Mouse (Mus musculus) heart, embryonic 16.5 days (tissue): ENCODE measurements around the gene Gm2030. TPM values are rescaled to one million over a fixed set of nuclear protein-coding genes. Genes with fewer than 3 reads are reported as not detected.
"Not testable (repeated sequence)": the region's sequence is repeated elsewhere in the genome, so short reads cannot be mapped to it uniquely, and the experiment has no call there.

Experiments
- ATAC-seq: fragments of 200-750 bp; cut with Nextera tagmentation; replicated peaks from 2 replicates; pipeline ENCODE4 v1.8.0; 2017; ENCODE audit warnings: moderate number of reproducible peaks; ENCODE audit not compliant: insufficient read depth, low FRiP score; ENCODE audit errors: extremely low read depth
- H3K27ac ChIP-seq: fragments of 300-500 bp; sonication (generic); 2 replicates; pipeline ENCODE4 v1.5.1; 2014; ENCODE audit warnings: mild to moderate bottlenecking, low read length, control low read depth, moderate library complexity
- H3K27me3 ChIP-seq: fragments of 300-500 bp; sonication (generic); 2 replicates; pipeline ENCODE4 v1.6.1; 2014; ENCODE audit warnings: low read length, mixed read lengths; ENCODE audit not compliant: control insufficient read depth, insufficient read depth
- H3K36me3 ChIP-seq: fragments of 300-500 bp; sonication (generic); 2 replicates; pipeline ENCODE4 v1.6.1; 2014; ENCODE audit not compliant: control insufficient read depth, insufficient read depth
- H3K4me1 ChIP-seq: fragments of 300-500 bp; sonication (generic); 2 replicates; pipeline ENCODE4 v1.6.1; 2014; ENCODE audit warnings: low read length, mixed read lengths; ENCODE audit not compliant: control insufficient read depth, insufficient read depth
- H3K4me2 ChIP-seq: fragments of 300-500 bp; sonication (generic); 2 replicates; pipeline ENCODE4 v1.6.1; 2014; ENCODE audit warnings: low read depth, mild to moderate bottlenecking, control low read depth, low read length
- H3K4me3 ChIP-seq: fragments of 300-500 bp; sonication (generic); 2 replicates; pipeline ENCODE4 v1.5.1; 2014; ENCODE audit warnings: mild to moderate bottlenecking, control low read depth, low read length
- H3K9ac ChIP-seq: fragments of 300-500 bp; sonication (generic); 2 replicates; pipeline ENCODE4 v1.6.1; 2014; ENCODE audit warnings: low read length, control low read depth
- H3K9me3 ChIP-seq: fragments of 300-500 bp; sonication (generic); replicated peaks from 2 replicates; pipeline ENCODE4 v1.6.1; 2016; ENCODE audit warnings: low read length; ENCODE audit not compliant: control insufficient read depth
- WGBS: fragments of 180-500 bp; shearing (Covaris S2); extraction: QIAGEN DNeasy Blood & Tissue Kit; methylation state at CpG from one replicate; pipeline ENCODE4 v1.1.7; 2014; 5-methylcytosine and 5-hydroxymethylcytosine counted together
- polyA plus RNA-seq: library from polyadenylated mRNA; unstranded; fragments of >200 nt; fragmentation: Nextera tagmentation; extraction: Ambion mirVana; gene quantifications from 2 replicates; pipeline ENCODE4 v1.2.1, GENCODE M21; 2015

Gene Gm2030
- not detected in 2 replicates for polyA plus RNA-seq

- not testable (repeated sequence) for H3K36me3 ChIP-seq, H3K27ac ChIP-seq, H3K4me3 ChIP-seq, H3K9ac ChIP-seq, H3K4me1 ChIP-seq, H3K9me3 ChIP-seq, H3K27me3 ChIP-seq, ATAC-seq, H3K4me2 ChIP-seq
- WGBS = 58% methylated on average over 3 of the region's 4 CpGs
These were observed at the start of gene Gm2030 for GRCm38 (mm10) chrX:26309944-26310343. Gene Gm2030, minus strand, starts transcription at chrX:26310044.

Other genes with a start within 250 kb of the Gm2030 start
- gene Gm2012, start 78.7 kb downstream of the Gm2030 start, polyA plus RNA-seq = not detected in 2 replicates
- not detected in 2 replicates for gene Slx, start 235.5 kb upstream of the Gm2030 start, polyA plus RNA-seq